Mouse (Mus musculus): ENCODE data around the gene Apoe.
A peak's percentile ranks its signal among the peaks of the same experiment; 100 is the strongest.

The Apoe gene

DNA sequence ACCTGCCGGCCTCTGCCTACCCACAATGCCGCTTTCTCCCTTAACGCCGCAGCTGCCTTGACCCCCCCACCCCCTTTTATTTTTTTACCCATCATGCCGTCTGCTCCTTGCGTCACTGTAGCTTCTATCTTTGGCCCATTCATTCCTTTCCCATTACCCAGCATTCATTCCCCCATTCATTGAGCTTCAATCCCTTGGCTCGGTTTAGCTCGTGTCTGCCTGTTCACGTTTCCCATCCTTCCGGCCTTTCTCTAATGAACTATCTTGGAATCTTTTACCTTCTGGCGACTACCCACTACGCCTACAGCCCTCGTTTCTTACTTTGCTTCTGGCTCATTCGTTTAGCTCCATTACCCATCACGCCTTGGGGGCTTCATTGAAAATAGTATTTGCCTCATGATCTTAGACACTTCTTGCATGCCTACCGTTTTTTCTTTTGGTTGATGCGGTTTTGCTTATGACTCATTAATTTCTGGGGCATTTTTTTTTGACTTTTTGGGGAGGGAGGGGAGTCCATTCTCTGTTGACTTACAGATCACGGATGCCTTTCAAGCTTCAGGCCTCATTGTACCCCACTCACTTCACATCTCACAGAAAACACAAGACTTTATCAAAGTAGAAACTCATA lies 17.2 kb upstream of the Apoe start:
- DNase-seq (ENCODE audit: low spot score in 2 of 2), result no peak

DNA sequence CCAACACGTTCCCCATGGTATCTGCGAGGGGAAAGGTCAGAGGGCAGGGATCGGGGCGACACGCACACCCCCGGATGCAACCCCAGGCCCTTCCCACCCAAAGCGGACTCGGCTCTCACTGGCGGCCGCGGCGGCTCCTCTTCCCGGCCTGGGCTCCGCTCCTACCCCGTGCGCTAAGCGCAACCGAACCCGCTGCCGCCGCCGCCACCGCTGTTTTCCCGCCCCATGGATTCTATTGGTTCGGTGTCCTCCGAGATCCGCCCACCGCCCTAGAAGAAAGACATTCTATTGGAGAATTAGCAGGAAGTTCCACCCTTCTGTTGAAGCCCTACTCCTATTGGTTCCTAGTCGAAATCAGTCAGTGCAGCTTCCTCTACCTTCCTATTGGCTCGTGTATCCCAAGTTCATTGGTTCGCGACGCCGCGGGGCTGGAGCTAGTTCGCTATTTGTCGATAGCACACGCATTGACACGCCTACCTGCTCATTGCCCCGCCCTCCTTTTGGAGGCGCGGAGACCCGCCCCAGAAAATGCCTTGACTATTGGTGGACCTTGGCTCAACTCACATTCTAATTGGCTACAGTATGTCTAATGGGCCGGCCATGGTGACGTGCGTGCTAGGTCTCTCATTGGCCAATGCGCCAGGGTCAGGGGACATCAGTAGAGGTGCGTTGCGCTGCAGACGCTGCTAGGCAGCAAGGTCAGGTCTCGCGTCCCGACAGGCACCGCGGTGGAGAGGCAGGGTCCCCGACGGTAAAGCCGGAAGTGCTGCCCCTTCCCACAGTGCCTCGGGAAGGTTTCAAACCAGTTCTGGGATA lies 16.5 kb upstream of the Apoe start, which contains the start of gene Tomm40:
TSS of gene Tomm40 (minus strand) at position 200 of the 816 bp plus-strand sequence.
- peak; percentile 96 to 98 for DNase-seq (ENCODE audit: low spot score in 2 of 2)

DNA sequence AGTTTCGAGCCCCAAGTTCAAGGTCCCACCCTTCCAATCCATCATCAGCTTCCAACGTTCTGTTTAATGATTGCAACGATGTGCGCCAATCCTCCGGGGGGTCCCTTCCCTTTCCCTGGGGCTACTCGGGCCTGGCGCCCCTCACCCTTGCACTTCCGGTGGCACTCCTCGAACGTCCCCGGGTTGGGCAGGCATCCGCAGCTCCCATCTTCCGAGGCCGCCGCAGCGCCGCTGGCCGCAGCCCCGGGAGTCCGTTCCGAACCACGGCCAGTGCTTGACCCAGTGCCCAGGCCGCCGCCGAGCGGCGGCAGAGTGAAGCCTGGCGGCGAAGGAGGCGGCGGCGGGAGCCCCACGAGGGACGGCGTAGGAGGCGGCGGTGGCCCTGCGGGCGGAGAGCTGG lies 15.8 kb upstream of the Apoe start:
- DNase-seq (ENCODE audit: low spot score in 2 of 2), result peak in 1 of 2 experiments; percentile 74

DNA sequence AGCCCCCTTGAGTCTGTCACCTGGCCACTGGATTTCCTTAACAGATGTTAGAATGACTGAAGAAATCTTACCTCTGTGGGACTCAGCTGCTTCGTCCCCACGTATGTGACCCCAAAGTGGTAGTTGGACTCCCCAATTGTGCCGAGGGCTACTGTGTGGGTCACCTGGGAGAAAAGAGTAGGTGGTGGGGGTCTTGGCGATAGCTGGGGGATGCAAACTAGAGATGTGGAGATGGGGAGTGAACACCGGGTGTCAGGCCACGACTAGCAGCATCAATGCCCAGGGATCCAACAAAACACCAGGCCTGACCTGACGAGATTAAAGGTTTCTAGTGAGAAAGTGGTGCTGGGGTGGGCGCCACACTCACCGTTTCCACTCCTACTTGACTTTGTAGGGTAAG lies 14.6 kb upstream of the Apoe start:
- no peak for DNase-seq (ENCODE audit: low spot score in 2 of 2)

DNA sequence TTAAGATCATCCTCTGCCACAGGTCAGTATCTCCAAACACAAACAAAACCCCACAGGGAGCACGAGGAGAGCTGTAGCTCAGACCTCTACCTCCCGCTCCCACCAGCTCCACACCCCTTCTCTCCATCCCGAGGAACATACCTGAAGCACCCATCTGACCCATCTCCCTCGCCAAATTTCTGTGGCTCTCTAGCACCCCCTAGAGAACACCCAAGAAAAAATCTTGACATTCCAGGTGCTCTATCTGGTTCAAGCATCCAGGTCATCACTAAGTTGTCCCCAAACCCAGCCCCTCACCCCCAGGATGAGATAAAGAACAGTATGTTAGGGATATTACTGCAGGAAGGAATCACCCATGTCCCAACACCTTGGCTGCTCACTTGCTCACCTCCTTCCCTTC lies 14.2 kb upstream of the Apoe start:
- DNase-seq (ENCODE audit: low spot score in 2 of 2), result no peak

DNA sequence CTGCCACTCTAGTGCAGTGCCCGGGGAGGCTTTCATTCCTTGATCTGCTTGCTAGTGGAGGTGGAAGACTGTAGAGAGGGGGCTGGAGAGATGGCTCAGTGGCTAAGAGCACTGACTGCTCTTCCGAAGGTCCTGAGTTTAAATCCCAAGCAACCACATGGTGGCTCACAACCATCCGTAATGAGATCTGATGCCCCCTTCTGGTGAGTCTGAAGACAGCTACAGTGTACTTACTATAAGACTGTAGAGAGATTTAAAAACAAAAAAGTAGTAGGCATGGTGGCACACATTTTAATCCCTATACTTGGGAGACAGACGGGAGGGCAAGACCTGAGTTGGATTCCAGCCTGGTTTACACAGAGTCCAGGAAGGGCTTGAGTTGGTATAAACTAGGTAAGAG lies 13.4 kb upstream of the Apoe start:
- DNase-seq (ENCODE audit: low spot score in 2 of 2), result no peak

DNA sequence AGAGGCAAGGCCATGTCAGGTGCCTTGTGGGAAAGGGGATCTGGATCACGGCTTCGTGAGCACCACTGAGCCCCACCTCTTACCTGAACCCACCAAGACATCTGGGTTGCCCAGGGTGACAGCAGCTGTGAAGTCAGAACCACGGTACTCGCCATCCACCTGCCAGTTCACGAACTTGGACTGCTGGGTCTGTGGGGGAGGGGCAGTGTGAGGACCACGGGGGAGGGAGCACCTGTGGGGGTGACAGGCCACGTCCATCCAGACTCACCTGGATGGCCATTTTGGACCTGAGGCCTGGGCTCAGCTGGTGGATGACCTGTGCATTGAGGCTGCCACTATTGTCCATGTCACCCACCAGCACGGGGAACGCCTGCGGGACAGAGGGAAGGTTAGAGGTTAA lies 11.7 kb upstream of the Apoe start:
- DNase-seq (ENCODE audit: low spot score in 2 of 2), result no peak

DNA sequence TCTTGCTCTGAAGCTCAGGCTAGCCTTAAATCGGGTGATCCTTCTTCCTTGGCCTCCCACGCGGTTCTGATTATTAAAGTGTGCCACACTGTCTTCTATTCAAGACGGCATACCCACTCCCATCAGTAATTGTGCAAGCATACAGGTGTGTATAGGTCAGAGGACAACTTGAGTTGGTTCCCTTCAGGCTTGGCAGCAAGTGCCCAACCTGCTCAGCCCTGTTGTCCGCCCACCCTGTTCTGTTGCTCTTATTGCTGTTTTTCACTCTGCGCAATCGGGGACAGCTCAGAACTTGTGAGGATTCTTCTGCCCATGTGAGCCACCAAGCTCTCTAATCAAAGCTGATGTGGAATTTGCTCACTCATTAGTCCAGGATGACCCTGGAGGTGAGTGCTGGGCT lies 6.3 kb upstream of the Apoe start:
- no peak for DNase-seq (ENCODE audit: low spot score in 2 of 2)

DNA sequence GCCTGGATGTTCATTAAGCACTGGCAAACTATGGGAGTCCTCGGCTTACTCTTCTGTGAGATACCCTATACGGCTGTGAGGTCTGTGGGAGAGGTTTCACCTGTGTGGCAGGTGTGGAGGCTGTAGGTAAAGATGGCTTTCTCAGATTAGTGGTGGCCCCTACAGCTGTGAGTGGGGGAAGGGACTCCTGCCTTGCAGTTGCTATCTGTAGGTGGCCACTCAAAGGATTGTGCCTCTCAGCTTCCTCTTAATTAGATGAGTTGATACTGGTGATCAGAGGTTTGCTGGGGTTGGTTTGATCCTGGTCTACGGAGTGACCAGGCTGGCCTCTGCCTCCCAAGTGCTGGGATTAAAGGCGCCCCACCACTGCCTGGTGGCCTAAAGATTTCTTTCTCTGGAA lies 5.5 kb upstream of the Apoe start:
- no peak for DNase-seq (ENCODE audit: low spot score in 2 of 2)

DNA sequence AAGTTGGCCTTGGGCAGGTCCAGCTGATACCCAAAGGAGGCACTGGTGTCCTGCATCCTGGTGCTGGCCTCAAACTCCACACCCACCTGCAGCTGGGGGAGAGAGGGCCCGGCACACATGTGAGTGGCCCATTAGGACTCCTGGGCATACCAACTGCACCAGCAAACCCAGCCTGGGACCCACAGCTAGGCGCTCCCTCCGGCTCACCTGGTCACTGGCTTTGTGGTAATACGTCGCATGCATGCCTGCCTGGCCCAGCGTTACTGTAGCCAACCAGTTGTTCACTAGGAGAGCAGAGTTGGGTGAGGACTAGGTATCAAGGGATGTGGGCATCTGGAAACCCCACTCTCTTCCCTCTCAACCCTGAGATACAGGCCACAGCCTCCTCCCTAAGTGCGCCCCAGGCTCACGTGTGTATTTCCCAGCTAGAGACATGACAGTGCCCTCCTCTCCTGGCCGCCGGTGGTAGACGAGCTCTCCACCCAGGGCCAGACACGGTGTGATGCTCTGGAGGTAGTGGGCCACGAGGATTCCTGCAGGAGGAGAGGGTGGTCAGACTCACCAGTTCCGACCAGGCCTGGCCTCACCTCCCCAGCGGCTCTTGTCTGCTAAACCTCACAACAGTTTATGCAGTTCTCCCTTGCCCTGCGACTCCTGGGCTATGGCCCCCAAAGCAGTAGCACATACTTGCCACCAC lies 4.0 kb upstream of the Apoe start:
- DNase-seq (ENCODE audit: low spot score in 2 of 2), result peak in 1 of 2 experiments; percentile 59

DNA sequence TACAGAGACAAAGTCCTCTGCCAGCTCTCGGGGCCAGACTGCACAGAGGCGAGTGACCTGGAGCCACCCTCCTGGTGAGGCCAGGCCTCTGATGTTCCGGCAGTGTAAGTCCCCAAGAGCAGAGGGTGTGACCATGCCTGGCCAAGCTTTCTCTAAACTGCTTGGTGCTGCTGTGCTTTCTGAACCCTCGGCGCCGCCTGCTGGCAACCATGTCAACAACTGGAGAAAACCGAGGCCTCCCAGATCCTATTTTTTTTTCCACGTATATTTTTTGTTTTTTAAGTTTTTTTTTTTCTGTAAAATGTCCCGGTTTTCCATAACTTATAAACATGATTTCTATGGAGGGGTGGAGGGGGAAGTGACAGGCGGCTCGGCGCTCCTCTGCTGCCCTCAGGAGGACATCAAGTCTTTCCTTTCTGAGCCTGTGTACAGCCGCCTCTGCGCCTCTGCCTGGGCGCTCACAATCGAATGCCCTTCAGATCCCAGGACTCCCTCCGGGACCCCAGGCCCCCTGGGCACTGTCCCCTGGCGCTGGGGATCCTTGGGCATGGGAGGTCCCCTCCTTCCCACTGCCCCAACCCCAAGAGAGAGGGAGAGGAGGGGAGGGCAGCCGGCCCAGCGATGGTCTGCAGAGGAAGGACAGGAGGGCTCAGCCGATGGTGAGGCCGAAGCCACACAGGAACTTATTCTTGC lies 2.2 kb upstream of the Apoe start:
- DNase-seq (ENCODE audit: low spot score in 2 of 2), result peak; percentile 64 to 79

DNA sequence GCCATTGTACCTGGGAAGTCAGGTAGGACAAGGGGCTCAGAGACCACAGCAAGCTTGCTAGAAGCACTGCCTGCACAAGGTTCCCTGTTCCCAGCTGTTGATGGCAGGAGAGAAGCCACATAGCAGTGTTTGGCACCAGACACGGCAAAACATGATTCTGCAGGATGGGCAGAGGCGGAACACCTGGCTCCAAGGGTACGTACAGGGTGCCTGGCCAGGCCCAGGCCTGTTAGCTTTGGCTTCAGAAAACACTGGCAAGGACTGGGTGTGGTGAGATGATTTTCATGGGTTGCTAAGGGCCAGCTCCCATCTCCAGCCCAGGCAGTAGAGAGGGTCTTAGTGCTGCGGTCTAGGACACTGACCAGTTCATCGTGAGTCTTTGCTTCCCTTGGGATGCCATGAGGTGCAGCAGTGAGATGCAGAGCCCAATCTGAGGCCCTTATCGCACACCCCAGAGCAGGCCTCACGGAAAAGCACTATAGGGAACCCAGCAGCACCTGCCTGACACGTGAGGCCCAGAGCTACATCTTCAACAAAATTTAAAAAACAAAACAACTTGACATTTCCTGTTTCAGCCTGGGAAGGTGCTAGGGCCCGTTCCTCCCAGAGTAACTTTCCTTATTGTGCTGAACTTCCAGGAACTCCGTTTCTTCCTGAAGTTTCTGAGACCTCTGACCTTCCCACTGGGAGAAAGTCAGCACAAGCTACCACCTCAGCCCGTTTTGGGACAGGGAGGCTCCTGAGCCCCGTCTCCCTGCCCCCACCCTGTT lies 1.5 kb upstream of the Apoe start:
- DNase-seq (ENCODE audit: low spot score in 2 of 2), result no peak

DNA sequence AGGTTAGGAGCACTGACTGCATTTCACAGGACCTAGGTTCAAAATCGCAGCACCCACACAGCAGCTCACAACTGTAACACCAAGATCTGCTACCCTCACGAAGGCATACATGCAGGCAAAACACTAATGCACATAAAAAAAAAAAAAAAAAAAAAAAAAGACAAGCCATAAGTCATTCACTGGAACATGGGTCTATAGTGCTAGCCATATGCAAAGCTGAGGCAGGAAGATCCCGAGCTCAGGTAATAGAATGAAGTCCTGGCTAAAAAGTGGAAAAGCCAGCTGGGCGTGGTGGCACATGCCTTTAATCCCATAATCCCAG lies 800 bp upstream of the Apoe start:
- DNase-seq (ENCODE audit: low spot score in 2 of 2), result no peak

DNA sequence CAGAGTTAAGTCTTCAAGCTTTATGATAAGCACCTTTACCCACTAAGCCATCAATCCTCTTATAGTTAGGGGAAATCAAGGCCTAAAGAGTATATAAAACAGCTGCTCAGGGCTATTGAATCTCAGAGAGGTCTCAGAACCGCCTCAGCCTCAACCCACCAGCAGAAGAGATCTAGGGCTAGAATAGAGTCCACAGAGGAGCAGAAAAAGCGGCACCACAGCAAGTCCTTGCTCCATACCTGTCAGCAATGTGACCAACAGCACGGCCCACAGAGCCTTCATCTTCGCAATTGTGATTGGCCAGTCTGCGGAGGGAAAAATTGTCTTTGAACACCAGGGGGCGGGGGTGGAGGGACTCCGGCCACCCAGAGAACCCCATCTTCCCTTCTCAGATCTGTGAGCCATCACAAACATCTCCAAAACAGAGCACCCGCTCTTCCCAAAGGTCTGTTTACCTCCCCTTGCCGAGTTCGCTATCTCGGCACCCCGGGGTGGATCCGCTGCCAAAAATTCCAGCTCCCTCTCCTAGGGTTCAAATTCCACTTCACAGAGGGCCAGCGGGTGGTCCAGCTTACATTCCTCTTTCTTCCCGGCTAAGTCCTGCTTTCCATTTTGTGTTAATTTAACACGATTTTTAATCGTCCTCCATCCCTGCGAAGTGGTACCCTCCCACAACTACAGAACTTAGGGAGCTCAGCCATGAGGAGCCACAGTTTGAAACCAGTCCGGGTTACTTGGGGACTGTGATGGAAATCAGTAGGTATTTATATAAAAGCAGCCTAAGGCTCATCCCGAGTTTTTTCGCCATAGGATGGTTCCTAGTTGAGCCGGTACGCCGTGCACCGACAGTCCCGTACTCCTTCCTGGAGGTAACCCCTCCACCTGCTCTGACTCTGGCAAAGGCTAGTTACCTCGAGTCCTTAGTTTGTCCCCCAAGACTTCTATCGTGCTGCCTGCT lies 760 bp downstream of the Apoe start:
- no peak for DNase-seq (ENCODE audit: low spot score in 2 of 2)

DNA sequence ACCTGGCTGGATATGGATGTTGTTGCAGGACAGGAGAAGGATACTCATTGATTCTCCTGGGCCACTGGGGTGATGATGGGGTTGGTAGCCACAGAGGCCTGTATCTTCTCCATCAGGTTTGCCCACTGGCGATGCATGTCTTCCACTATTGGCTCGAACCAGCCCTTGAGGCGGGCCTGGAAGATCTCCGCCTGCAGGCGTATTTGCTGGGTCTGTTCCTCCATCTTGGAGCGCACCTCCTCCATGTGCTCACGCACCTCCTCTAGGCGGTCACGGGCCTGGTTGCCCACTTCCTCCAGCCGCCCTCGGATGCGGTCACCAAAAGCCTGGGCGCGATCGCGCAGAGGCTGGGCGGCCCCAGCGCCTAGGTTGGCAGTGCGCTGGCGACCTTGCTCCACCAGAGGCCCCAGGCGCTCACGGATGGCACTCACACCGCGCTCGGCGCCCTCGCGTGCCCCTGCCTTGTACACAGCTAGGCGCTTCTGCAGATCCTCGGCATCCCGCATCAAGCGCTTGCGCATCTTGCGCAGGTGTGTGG lies 2.6 kb downstream of the Apoe start:
- DNase-seq (ENCODE audit: low spot score in 2 of 2), result no peak

DNA sequence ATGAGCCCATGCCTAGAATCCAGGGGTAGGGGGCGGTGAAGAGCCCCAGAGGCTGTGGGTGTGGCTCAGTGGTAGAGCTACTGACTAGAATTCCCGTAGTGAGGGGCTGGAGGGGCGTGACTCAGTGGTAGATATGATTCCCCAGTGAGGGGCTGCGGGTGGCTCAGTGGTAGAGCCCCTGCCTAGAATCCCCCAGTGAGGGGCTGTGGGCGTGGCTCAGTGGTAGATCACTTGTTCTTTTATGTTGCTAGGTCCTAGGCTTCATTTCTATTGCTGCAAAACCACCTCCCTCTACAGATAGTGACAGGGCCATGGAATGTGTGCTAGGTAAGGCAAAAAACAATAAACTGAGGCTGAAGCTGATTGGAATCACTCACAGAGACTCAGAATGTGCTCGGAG lies 3.1 kb downstream of the Apoe start:
- no peak for DNase-seq (ENCODE audit: low spot score in 2 of 2)

DNA sequence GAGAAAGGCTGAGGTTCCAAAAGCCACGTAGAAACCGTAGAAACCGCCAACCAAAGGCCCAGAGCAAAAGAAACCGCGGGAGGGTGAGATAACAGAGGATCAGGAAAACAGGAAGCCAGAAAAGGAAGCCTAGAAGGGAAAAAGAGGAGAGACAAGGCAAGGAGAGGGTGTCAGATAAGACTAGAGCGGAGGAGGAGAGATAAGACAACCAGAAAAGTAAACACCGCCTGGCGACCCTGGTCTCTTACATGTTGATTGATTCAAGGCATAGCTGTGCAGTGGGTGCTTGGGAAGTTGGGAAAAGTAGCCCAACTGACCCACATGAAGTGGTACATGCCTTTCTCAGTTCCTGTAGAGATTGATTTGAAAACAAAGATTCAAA lies 3.8 kb downstream of the Apoe start:
- DNase-seq (ENCODE audit: low spot score in 2 of 2), result no peak

DNA sequence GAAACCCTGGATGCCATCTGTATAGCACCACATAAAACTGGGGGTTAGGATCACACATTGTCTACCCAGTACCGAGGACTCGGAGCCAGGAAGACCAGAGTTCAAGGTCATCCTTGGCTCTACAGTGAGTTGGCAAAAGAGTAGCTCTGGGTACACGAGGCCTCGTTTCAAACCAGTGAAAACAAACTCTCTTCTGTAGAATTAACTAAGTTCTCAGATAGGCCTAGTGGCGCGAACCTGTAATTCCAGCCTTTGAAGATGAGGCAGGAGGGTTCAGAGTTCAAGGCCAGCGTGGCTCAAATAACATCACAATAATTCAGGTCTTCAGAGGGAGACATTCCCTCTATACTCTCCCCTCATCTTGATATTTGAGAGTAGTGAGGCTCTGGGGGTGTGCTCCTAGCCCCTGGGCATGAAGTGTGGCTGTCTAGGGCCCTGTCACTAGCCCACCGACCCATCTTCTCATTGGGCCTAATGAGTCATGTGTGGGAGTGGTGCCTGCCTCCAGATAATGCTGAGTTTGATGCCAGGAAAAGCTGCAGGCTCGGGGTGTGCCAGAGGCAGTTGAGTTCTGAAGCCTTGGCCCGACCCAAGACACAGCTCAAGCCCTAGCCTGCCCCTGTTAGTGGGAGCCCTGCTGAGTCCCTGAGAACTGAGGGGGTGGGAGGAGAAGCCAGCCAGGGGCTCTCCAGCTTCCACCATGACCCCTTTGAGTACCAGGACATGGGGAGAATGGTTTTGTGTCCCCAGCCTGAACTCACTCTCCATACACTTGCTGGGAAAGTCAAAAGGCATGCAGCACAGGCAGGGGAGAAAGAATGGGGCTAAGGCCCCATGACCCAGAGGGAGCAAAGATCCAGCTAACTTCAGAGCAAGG lies 4.4 kb downstream of the Apoe start:
- DNase-seq (ENCODE audit: low spot score in 2 of 2), result no peak

DNA sequence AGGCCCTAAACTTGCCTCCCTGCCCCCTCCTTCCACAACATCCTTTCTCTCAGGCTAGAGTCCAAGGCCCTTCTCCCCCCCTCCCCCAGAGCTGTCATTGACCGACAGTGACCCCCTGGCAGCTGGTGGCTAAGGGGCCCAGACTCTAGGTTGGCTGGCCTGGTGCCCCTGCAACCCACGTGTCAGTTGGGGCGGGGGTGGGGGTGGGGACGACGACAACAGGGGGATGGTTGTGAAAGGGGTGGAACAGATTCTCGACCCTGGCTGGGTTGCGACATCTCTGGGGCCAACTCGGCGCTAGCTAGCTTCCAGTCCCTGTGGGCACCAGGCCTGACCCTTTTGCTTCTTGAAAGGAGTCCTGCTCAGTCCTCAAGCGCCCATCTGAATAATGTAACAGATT lies 5.6 kb downstream of the Apoe start:
- DNase-seq (ENCODE audit: low spot score in 2 of 2), result peak in 1 of 2 experiments; percentile 41

Measured in spleen, postnatal 4 days (tissue).